Mouse (Mus musculus) hindbrain, embryonic 13.5 days (tissue): Measurements from ENCODE around the gene Cyb5d1. TPM values are rescaled to one million over a fixed set of nuclear protein-coding genes. Genes with fewer than 3 reads are reported as not detected.

Source experiments
- ATAC-seq: fragments of 200-750 bp; cut with Nextera tagmentation; 2 replicates; pipeline ENCODE4 v1.8.0; 2017; ENCODE audit warnings: moderate TSS enrichment; ENCODE audit not compliant: low FRiP score
- H3K27ac ChIP-seq: fragments of 300-500 bp; sonication (generic); 2 replicates; pipeline ENCODE4 v1.5.1; 2015; ENCODE audit warnings: inconsistent platforms, mild to moderate bottlenecking, moderate library complexity
- H3K27me3 ChIP-seq: fragments of 300-500 bp; sonication (generic); 2 replicates; pipeline ENCODE4 v1.6.1; 2015; ENCODE audit warnings: mild to moderate bottlenecking, inconsistent platforms
- H3K36me3 ChIP-seq: fragments of 300-500 bp; sonication (generic); 2 replicates; pipeline ENCODE4 v1.6.1; 2015; ENCODE audit warnings: mild to moderate bottlenecking, inconsistent platforms
- H3K4me1 ChIP-seq: fragments of 300-500 bp; sonication (generic); replicated peaks from 2 replicates; pipeline ENCODE4 v1.6.1; 2015; ENCODE audit warnings: inconsistent platforms
- H3K4me2 ChIP-seq: fragments of 300-500 bp; sonication (generic); 2 replicates; pipeline ENCODE4 v1.6.1; 2015; ENCODE audit warnings: inconsistent platforms, mild to moderate bottlenecking, moderate library complexity
- H3K4me3 ChIP-seq: fragments of 300-500 bp; sonication (generic); 2 replicates; pipeline ENCODE4 v1.5.1; 2015; ENCODE audit warnings: mild to moderate bottlenecking, inconsistent platforms
- H3K9ac ChIP-seq: fragments of 300-500 bp; sonication (generic); 2 replicates; pipeline ENCODE4 v1.6.1; 2015; ENCODE audit warnings: mild to moderate bottlenecking, inconsistent platforms
- H3K9me3 ChIP-seq: fragments of 300-500 bp; sonication (generic); 2 replicates; pipeline ENCODE4 v1.6.1; 2016; ENCODE audit warnings: inconsistent platforms
- WGBS: fragments of 180-500 bp; shearing (Covaris S2); methylation state at CpG from one replicate; pipeline ENCODE4 v1.1.7; 2015; 5-methylcytosine and 5-hydroxymethylcytosine counted together
- polyA plus RNA-seq: library from polyadenylated mRNA; unstranded; fragments of >200 nt; fragmentation: Nextera tagmentation; extraction: Ambion mirVana; gene quantifications from 2 replicates; pipeline ENCODE4 v1.2.1, GENCODE M21; 2015

Cyb5d1 gene
- polyA plus RNA-seq, 1 experiment from 2014 or later, result 35.5 TPM

DNA sequence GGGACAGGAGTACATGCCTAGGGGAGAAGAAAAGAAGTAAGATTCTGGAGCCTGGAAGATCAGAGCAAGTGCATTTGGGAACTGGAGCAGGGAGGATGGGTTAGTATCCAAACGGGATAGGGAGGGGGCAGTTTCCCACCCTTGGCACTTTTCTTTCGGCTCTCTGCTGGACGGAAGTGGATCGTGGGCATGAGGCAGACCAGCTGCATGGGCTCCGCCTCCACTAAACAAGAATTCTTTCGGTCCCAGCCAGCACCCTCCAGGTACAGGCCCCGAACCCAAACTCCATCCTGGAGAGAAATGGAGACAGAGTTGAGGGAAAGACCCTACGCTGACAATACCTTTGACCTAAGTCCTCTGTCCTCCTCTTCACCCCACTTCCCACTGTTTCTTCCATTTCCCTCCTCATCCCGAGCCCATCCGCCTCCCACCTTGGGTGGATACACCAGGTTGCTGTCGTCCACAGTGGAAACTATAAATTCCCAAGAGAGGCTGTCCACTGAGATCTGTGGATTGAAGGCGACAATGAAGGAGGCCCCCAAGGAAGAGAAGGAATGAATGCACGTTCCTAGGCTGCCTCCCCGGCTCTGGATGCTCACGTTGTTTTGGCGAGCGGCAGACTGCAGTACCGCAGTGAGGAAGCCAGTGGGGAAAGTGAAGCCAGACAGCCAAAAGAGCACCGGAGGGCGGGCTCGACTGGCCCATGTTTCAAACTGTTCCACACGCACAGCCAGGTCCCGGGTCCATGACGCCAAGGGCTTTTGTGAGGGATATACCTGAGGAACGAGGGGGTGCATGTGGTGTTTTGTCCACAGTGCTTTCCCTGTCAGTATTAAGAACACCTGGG is 25.9 kb upstream of the Cyb5d1 start:
- Histone ChIP-seq H3K36me3 (no peaks in the 10 kb centered on the region), H3K9me3 (no peaks in the 10 kb centered on the region), H3K9ac (peak overlapping the region; percentile 53; the same call in 1 of the 2 replicates), H3K27ac (no peak overlapping the region), H3K4me2 (peak overlapping the region; percentile 97), H3K4me1 (peaks cover 49% of the 10 kb centered on the region), H3K4me3 (no peak overlapping the region), H3K27me3 (peaks cover 41% of the 10 kb centered on the region)
- no peak for ATAC-seq
- WGBS, result 12% methylated on average over 25 of the region's 25 CpGs

DNA sequence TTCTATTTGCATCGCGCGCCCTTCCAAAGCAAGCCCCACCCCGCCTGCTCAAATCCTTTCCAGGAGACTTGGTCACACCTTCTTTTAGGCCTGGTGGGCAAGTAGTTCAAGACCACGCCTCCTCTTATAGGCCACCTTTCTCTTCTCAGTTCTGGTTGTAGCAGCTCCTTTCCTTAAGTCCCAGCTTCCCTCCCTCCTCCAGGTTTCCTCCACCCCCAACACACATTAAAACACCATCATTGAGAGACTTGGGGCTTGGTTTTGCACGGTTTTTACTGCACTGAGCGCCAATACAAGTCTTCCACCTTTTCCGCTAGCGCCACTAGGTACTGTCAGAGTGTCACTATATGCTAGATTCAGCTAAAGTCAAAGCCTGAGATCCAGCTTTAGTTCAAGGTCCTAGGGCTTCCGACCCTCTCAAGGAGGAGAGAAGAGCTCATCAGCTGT is 25.1 kb upstream of the Cyb5d1 start:
- Histone ChIP-seq H3K4me1 (peaks cover 49% of the 10 kb centered on the region), H3K27ac (no peak overlapping the region), H3K4me3 (peak overlapping the region; percentile 83), H3K36me3 (no peaks in the 10 kb centered on the region), H3K4me2 (peak overlapping the region; percentile 97), H3K9ac (peak overlapping the region; percentile 58), H3K27me3 (peaks cover 41% of the 10 kb centered on the region), H3K9me3 (no peaks in the 10 kb centered on the region)
- 8% methylated on average over 10 of the region's 10 CpGs for WGBS
- ATAC-seq, result no peak

DNA sequence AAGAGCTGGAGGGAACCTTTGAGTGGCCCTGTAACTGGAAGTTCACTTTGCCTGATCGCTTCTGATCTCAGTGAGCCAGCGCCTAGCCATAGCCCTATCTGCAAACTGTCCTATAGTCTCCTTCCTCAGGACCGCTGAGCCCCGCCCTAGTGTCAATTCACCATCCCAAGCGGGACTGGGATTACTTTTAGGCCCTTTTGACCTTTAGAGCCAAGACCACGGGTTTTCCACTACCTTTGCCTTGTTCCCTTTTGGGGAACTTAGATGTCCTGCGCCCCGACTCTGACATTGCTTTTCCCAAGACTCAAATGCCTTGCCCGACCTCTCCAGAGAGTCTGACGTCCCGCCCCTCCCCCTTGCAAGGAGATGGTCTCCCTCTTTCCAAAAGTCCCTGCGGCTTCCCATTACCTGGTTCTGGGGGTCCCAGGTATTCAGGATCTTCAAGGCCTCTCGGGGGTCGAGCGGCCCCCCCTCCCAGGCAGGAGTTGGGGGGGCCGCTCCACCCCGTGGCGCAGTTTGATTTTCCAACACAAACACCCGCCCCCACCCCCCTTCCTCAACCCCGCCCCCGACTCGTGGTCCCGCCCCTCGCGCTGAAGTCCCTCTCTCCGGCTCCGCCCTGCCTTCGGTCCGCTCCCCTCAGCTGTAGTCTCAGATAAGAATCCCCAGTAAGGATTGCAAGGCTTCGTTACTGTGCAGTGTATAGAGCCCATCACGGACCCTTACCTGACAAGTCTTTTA is 24.6 kb upstream of the Cyb5d1 start:
- ATAC-seq, result no peak
- H3K4me3 ChIP-seq, result peak overlapping the region; percentile 83
- H3K36me3 ChIP-seq, result no peaks in the 10 kb centered on the region
- H3K27ac ChIP-seq, result peak overlapping the region; percentile 100
- WGBS, result under 1% methylated on average over 30 of the region's 31 CpGs
- H3K9me3 ChIP-seq, result no peaks in the 10 kb centered on the region
- peaks cover 41% of the 10 kb centered on the region for H3K27me3 ChIP-seq
- peaks cover 51% of the 10 kb centered on the region for H3K4me1 ChIP-seq
- peak overlapping the region; percentile 58 for H3K9ac ChIP-seq
- H3K4me2 ChIP-seq, result peak overlapping the region; percentile 97

DNA sequence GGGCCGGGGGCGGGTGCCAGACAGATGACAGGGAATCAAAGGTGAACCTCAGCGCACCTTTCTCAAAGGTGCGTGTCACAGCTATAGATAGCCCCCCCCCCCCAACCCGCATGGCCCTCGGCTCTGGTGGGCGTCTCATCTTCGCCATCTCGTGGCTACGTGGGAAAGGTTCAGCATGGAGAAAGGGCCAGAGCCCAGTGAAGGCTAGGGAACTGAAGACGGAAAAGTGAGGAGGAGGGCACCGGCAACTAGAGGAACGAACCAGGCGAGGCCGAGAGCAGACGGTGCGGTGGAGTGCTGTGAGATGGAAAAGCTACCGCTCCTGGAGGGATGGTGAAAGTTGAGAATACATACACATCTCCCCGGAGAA is 24.0 kb upstream of the Cyb5d1 start:
- Histone ChIP-seq H3K36me3 (no peaks in the 10 kb centered on the region), H3K4me2 (peak overlapping the region; percentile 97), H3K27me3 (peaks cover 41% of the 10 kb centered on the region), H3K27ac (peak overlapping the region; percentile 100), H3K4me3 (peak overlapping the region; percentile 83), H3K9ac (peak overlapping the region; percentile 58), H3K4me1 (peaks cover 56% of the 10 kb centered on the region), H3K9me3 (no peaks in the 10 kb centered on the region)
- 0 out of 2 replicates have a peak, but pooled peaks have one; percentile 4 for ATAC-seq
- WGBS, result under 1% methylated on average over 19 of the region's 19 CpGs

DNA sequence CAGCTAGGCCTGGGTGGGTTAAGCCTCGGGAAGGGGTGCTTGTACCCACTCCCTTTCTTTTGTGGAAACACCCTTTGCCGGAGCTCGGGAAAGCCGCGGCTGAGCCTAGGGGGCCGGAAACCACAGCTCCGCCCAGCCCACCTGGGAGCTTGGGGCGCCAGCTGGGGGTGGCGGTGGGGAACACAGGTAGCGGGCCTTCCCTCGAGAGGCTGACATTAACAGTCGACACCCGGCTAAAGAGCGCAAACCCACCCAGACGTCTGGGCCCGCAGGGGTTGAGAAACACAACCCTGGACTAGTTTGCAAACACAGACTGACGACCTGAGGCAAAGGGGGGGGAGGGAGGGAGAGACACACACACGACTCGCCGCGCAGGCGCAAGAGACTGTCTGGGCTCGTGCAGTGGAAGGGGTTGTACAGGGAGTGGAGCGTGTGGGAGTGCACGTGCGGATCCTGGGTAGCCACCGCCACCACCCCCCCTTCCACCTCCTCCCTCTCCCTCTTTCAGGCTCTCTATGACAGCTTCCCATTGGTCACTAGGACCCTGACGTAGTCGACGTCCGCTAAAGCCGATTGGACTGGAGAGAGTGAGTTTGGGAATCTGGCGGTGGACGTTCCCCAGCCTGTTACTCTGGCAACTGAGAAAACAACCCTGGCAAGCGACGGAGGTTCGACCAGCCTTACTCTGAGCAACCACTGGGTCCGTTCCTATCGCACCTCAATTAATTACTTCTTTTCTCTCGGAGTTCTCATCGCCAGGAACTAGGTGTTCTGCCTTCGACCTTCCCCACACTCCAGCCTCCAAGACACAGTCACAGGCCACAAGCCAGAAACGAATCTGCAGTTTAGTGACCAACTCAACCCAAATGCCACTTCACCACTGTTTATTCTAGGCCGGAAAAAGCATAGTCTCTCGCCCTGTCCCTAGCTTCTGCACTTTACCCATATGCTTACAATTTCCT is 23.3 kb upstream of the Cyb5d1 start:
- Histone ChIP-seq H3K9ac (peak overlapping the region; percentile 76), H3K9me3 (no peaks in the 10 kb centered on the region), H3K27ac (peak overlapping the region; percentile 100), H3K27me3 (peaks cover 36% of the 10 kb centered on the region), H3K4me2 (peak overlapping the region; percentile 97), H3K4me1 (peaks cover 63% of the 10 kb centered on the region), H3K36me3 (no peaks in the 10 kb centered on the region), H3K4me3 (peak overlapping the region; percentile 83)
- WGBS, result under 1% methylated on average over 45 of the region's 45 CpGs
- ATAC-seq, result peak; percentile 92

DNA sequence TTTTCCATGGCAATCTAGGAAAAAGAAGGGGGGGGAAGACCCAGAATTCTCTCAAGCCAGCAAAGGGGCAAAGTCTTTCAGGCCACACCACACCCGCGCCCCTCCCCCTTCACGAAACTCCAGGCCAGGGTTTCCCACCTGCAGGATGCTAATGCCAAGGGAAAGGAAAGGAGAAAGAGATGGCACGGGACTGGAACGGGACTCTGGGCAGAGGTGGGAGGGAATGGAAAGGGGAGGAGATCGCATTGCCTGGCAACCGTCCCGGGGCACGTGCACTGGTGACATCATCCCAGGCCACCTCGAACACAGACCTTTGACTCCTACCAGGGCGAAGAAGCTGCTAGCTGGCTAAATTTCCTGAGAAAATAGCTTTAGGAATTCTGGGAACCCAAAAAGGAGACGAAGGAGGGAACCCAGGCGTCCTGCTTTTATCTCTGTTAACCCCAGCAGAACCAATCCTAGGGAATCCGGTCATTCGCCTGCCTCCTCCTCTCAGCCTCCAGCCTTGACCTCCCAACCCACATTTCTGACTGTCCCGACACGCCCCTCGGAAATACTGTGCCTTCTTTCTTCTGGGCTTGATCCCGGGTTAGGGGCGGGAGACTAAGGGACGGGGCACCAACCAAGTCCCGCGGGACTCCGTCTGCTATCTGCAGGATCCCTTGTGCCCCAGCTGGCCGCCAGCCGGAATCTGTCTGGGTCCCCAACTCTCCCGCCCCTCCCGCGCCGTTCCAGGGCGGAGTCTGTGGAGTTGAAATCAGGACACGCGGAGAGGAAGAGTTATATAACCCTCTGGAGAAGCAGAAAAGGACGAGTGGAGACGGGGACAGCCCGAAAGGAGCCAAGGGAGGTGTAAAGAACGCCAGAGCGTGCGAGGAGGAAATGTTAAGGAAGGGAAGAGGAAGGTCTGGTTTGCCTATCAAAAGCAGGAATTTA is 22.3 kb upstream of the Cyb5d1 start:
- Histone ChIP-seq H3K4me1 (peaks cover 73% of the 10 kb centered on the region), H3K4me2 (peak overlapping the region; percentile 97), H3K36me3 (peaks cover 5% of the 10 kb centered on the region), H3K4me3 (peak overlapping the region; percentile 83), H3K27ac (peak overlapping the region; percentile 100), H3K27me3 (peaks cover 30% of the 10 kb centered on the region), H3K9ac (peak overlapping the region; percentile 76), H3K9me3 (no peaks in the 10 kb centered on the region)
- WGBS, result under 1% methylated on average over 39 of the region's 39 CpGs
- peak; percentile 22; the same call in 1 of the 2 replicates for ATAC-seq

DNA sequence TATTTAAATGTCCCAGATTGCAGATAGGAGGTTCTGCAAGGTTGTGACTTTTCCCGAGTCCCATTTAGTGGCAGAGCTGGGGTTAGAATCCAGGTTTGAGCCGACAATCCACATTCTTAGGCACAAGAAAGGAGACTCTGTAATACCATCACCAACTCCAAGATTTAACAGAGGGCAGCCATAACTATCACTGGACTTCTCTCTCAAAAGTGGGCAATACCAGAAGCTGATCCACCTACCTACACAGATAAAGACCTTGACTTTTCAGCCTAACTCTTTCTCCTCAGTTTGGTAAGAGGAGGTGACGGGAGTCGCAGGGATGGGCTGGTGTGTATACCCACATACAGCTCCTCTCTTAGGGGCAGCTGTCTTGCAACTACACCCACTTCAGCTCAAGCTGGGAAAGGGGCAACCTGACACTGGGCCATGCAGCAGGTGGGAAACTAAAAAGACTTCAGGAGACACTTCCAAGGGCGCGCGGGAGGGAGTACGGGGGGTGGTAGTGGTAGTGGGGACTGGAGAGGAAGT is 21.6 kb upstream of the Cyb5d1 start:
- Histone ChIP-seq H3K9ac (peak overlapping the region; percentile 67), H3K4me1 (peaks cover 81% of the 10 kb centered on the region), H3K4me3 (peak overlapping the region; percentile 83), H3K27me3 (peaks cover 23% of the 10 kb centered on the region), H3K27ac (peak overlapping the region; percentile 100), H3K4me2 (peak overlapping the region; percentile 97), H3K9me3 (no peaks in the 10 kb centered on the region), H3K36me3 (peaks cover 10% of the 10 kb centered on the region)
- no peak for ATAC-seq
- whole genome bisulfite sequencing, result 2% methylated on average over 8 of the region's 8 CpGs

DNA sequence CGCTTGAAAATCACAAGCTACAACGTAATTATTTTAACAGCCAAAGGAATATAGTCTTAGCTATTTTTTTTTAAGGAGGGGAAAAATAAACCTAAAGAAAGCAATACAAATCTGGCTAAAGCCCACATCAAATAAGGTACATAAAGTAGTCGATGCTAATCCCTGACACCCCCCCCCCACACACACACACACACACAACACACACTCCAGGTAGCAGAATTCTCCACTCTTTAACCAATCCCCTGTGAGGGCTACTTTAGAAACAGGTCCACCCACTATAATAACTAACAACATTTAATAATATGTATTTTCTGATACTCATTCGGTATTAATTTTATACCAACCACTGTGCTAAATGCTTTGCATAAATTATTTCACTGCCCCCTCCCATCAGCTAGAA is 21.1 kb upstream of the Cyb5d1 start:
- Histone ChIP-seq H3K4me2 (peak overlapping the region; percentile 97), H3K27me3 (peaks cover 18% of the 10 kb centered on the region), H3K36me3 (peaks cover 13% of the 10 kb centered on the region), H3K9ac (peak overlapping the region; percentile 67), H3K4me1 (peaks cover 83% of the 10 kb centered on the region), H3K27ac (peak overlapping the region; percentile 100), H3K9me3 (no peaks in the 10 kb centered on the region), H3K4me3 (peak overlapping the region; percentile 83)
- ATAC-seq, result no peak
- WGBS, result 0% methylated on average over 4 of the region's 4 CpGs

DNA sequence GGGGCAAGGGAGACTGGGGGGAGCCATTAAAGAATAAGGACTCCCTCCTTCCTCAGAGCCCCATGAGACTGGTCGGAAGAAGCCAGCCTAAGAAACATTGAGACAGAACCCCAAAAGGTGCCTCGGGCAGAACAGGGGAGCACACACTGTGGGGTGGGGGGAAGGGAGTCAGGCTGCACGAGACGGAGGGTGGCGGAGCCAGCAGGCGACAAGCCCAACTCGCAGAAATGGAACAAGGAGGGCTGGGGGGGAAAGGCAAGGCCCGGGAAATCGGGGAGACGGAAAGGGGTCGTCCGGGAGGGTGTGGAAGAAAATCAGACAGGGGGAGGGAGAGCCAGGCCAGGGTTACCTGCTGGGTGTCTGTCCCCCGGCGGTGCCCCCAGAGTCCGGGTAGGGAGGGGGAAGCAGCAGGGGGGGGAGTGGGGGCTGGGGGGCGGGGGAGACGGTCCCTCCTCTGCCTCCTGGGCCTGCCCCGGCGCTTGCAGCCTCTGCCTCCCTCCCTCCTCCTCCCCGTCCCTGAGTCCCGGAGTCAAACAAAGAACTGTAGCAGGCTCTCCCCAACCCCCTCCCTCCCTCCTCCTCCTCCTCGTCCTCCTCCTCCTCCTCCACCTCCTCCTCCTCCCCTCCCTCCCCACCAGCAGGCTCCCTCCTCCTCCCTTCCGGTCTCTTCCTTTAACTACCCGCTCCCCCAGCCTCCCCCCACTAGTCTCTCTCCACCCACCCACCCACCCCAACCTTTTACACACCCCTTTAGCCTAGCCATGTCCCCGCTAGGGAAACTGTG is 20.4 kb upstream of the Cyb5d1 start:
- Histone ChIP-seq H3K4me3 (peak overlapping the region; percentile 83), H3K4me2 (peak overlapping the region; percentile 99), H3K4me1 (peaks cover 78% of the 10 kb centered on the region), H3K36me3 (peaks cover 13% of the 10 kb centered on the region), H3K9ac (peak overlapping the region; percentile 99), H3K27ac (peak overlapping the region; percentile 100), H3K27me3 (peaks cover 12% of the 10 kb centered on the region), H3K9me3 (no peaks in the 10 kb centered on the region)
- no peak for ATAC-seq
- WGBS, result 0% methylated on average over 16 of the region's 25 CpGs

DNA sequence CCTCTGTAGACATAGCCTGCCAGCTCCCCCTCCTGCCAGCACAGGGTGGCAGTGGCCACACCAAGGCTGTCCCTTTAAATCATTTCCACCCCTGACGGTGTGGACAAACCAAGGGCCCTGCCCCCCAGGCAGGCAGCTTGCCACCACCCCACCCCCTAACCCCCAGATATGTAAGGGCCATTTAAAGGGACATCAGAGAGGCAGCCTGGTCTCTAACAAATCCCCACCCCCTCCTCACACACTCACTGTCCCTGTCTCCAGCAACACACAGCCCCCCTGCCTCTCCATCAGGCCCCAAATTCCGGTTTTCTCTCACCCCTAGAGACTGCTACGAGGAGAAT is 19.9 kb upstream of the Cyb5d1 start:
- H3K4me3 ChIP-seq, result peak overlapping the region; percentile 83
- no peaks in the 10 kb centered on the region for H3K9me3 ChIP-seq
- peak; percentile 14; the same call in 1 of the 2 replicates for ATAC-seq
- H3K36me3 ChIP-seq, result peaks cover 13% of the 10 kb centered on the region
- WGBS, result 0% methylated on average over 3 of the region's 3 CpGs
- peaks cover 6% of the 10 kb centered on the region; the same call in 1 of the 2 replicates for H3K27me3 ChIP-seq
- H3K27ac ChIP-seq, result peak overlapping the region; percentile 100
- H3K9ac ChIP-seq, result peak overlapping the region; percentile 99
- peaks cover 76% of the 10 kb centered on the region for H3K4me1 ChIP-seq
- peak overlapping the region; percentile 99 for H3K4me2 ChIP-seq
